Mouse (Mus musculus): ENCODE data around the gene Atf5.

GRCm38 (mm10) chr7:44820525-44820924, 4.1 kb upstream of the Atf5 start:
- no peak for TF ChIP-seq POLR2A (IDR thresholded peaks at IDR 0.05; ENCODE audit: control insufficient read depth, low read depth, low read length)
- TF ChIP-seq CTCF (IDR thresholded peaks at IDR 0.05; ENCODE audit: control insufficient read depth, insufficient read depth, insufficient replicate concordance, low read depth, low read length): no peak
